Mouse (Mus musculus) urinary bladder, postnatal 36 days (tissue): ENCODE results near the gene Pop7.

Experiments
- DNase-seq, 2 experiments: peaks; one replicate each; pipeline ENCODE4 v3.0.0; 2022; ENCODE audit warnings: low spot score in 2 of 2, mixed read lengths in 1 of 2

Pop7 gene

DNA sequence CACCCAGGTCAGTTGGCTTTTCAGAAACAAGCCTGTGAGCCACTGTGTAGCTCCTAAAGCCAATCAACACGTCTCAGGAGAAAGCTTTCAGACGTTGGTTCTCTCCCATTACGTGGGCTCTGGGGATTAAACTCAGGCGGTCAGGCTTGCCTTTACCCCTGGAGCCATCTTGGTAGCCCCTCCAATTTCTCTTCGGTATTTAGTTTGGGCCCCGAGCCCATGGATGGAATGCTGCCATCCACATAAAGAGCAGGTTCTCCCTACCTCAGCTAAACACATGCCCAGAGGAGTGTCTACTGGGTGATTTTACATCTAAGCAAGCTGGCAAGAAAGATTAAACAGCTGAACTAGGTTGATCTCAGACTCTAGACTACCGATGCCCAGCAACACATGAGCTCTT lies 2.1 kb downstream of the Pop7 start:
- DNase-seq: no peak

DNA sequence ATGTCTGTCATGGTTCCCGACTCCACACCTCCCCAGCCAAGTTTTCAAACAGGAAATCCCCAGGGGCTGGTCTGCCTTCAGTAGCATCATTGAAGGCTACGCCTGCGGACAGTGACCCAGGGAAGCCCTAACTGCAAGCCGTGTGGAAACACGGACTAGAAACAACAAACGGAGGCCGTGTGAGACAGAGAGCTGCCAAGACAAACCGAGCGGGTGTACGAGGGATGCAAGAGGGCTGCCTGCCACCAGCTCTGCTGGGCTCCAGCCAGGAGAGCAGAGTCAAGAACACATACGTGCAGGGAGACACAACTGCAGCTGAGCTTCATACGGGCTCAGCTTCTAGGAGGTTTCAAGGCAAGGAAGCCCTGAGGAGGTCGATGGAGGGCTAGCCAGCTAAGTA lies 8.5 kb downstream of the Pop7 start:
- no peak for DNase-seq

DNA sequence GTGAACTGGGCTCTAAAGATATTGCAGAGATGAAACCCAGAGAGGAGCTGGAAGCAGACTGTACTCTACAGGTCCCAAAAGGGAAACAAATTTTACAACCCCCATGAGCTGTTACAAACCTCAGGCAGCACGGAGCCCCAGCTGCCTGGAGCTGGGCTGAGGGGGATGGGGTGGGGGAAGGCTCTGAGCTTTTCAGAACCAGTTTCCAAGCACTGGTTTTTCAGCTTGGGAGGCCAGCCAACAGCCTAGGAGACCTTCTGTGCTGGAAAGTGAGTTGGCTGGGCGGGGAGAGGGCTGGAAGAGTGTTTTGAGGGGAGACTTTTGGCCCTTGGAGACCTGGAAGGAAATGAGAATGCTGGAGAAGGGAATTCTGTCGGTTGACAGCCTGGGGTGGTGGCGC lies 10.8 kb downstream of the Pop7 start:
- no peak for DNase-seq

DNA sequence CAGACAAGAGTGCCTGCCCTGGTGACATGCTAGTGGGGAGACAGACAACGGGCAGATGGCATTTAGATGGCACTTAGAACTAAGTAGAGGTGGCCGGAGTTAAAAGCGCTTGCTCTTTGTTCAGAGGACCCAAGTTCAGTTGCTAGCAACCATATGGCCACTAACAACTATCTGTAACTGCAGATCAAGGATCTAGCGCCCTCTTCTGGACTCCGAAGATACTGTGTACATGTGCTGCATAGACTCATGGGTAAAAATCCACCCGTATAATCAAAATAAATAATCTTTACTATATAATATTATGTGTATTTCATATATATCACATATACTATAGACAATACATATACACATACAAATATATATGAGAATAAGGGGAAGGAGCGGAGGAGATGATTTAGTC lies 14.7 kb downstream of the Pop7 start:
- no peak for DNase-seq

DNA sequence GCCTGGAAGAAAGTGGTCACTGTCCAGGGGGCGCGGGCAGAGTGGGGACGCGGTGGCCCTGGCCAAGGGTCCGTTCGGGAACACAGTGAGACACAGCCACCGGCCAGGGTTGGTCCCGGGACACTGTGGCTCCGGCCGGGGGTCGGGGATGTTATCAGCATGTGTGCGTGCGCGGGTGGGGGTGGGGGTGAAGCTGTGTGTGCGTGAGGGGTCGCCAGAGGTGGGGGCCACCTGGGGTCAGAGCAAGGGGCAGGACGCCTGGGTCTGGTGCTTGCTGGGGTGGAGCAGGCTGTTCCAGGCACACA lies 16.5 kb downstream of the Pop7 start:
- no peak for DNase-seq

DNA sequence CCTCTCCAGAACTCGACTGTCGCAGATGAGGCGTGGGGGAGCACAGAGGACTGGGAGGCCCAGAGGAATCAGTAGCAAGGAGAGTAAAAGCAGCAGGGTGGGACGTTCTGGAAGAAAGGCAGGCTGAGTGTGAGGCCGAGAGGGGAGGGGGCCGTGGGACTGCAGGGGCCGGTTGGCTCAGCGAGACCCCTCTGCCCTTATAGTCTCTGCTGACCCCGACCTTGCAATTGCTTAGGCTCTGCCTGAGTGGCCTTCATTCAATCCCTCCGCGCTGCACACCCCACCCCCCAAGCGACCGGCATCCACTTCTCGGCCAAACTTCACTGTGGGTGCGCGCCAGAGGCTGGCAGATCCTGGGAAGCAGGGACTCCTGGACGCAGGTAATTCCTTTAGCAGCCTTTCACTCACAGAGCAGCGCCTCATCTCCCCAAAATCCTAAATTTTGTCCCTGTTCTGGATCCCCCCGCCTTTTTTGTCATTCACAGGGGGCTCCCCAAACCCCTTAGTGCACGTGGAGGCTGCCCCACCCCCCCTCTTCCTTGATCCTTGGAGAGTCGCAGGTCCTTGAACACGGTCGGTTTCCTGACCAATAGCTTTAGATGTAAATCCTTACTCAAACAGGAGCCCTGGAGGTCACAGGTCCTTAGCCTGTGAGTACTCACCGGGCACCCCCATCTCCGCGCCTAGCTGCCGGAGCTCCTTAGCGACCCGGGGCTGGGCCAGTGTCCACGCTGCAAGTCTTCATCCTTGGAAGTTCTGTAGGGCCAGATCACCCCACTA lies 17.1 kb downstream of the Pop7 start:
- no peak for DNase-seq

DNA sequence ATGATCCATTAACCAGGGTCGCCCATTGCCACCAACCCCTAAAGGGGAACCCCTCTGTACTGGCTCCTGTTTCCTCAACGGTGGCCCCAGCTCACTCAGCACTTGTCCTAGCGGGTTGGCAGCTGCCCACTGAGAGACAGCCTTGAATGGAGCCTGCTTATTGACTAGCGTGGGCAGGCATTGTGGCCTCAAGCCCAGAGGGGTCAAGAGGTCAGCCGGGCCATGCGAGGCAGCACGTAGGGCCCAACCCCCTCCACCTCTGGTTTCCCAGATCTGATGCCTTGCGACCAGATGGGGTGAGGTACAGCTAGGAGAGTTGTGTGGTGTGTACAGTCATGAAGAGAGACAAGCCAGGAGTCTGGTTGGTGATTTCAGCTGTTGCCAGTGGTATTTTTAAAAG lies 20.4 kb downstream of the Pop7 start:
- DNase-seq: no peak

DNA sequence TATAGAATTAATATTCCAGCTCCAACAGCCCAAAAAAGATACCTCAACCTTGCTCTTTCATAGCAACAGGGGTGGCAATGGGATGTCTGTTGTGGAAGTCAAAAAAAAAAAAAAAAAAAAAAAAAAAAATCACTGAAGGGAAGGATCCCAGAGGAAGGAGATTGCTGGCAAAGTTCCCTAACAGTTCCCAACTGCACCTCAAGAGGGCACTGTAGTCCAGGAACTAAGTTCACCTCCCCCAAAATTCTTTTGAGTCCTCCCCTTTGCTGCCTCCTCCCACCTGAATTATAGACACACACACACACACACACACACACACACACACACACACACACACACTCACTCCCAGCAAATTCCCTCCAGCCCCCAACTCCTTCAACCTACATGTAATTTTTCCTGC lies 21.2 kb downstream of the Pop7 start:
- peak; percentile 60 to 76 for DNase-seq

DNA sequence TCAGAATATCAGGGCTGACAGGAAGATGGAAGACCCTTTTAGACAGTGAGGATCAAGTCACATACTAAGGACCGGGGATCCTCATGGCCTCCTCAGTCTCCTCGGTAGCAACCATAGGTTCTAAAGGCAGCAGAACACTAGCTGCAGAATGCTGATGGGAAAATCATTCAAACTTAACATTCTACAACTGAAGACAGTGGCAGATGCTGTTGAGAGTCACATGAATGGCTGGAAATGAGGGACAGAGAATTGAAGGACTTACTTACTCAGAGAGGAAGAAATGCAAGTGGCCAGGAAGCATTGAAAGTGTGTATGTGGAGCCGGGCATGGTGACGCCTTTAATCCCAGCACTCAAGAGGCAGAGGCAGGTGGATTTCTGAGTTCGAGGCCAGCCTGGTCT lies 25.4 kb downstream of the Pop7 start, which contains the start of gene Zan:
Zan (minus strand) TSS at position 101 of the 400 bp plus-strand sequence.
- DNase-seq: no peak

DNA sequence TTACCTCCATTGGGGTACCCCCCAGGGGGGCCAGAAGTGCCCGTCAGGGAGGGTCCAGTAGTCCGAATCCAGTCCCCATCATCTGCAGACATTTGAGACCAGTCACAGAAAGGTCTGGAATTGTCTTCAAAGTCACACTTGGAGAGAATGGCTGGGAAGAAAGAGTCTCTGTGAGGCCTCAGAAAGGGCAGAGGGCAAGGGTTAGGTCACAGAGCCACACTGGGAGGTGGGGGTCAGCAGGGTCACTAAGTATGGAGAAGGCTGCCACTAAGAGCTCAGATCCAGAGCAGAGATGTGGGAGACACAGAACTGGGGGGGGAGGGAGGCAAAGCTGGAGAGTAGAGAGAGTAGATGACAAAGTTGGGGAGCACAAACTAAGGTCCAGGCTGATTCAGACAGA lies 28.0 kb downstream of the Pop7 start:
- no peak for DNase-seq

DNA sequence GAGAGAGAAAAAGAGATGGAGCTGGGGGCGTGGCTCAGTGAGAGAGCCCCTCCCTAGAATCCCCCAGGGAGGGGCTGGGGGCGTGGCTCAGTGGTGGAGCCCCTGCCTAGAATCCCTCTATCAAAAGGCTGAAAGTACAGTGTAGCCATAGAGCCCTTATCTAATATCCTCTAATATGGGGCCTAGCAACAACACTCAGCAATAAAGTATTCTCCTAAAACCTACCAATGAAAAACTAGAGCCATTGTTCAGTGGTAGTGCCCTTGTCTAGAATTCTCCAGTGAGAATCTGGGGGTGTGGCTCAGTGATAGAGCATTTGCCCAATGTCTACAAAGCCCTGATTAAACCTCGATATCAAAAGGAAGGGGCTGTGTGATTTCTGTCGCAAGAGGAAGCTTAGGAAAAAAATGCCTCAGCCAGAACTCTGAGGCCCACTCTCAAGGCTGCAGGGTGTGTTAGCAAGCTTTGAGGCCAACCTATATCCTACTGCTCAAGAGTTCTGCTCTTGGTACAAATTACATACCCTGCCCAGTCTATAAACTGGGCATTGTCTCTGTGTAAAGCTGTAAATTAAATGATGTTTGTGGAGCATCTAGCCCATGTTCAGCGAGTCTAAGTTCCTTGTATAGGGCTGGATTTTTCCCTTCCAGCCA lies 29.9 kb downstream of the Pop7 start:
- no peak for DNase-seq

DNA sequence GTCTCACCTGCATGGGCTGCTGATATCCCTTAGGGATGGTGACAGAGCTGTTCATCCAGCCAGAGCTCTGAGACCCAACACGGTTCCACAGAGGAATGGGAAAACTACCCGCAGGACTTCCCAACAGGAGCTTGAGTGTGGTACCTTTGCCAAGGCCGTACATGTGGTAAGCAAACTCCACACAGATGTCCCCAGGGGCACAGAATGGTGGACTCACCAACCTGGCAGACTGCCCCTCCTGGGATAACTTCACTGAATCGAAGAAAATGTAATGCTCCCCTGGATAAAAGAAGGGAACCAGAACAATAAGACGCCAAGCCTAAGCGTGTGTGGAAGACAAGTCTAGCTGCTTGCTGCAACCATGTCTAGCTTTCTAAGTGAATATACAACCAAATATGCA lies 35.4 kb downstream of the Pop7 start:
- no peak for DNase-seq

DNA sequence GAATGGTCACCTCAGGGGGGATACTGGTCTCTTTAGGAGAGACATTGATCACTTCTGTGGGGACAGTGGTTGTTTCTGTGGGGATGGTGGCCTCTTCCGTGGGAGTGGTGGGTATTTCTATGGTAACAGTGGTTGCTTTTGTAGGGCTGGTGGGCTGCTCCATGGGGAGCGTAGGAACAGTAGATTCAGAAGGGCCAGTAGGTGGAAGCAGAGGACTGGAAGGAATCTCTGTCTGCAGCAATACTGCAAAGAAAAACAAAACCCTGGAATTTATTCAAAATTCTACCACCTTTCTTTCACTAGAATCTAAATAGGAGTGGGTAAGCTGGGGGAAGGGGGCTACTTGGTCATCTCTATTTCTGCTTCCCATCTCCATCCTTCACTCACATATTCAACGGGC lies 37.3 kb downstream of the Pop7 start:
- no peak for DNase-seq

DNA sequence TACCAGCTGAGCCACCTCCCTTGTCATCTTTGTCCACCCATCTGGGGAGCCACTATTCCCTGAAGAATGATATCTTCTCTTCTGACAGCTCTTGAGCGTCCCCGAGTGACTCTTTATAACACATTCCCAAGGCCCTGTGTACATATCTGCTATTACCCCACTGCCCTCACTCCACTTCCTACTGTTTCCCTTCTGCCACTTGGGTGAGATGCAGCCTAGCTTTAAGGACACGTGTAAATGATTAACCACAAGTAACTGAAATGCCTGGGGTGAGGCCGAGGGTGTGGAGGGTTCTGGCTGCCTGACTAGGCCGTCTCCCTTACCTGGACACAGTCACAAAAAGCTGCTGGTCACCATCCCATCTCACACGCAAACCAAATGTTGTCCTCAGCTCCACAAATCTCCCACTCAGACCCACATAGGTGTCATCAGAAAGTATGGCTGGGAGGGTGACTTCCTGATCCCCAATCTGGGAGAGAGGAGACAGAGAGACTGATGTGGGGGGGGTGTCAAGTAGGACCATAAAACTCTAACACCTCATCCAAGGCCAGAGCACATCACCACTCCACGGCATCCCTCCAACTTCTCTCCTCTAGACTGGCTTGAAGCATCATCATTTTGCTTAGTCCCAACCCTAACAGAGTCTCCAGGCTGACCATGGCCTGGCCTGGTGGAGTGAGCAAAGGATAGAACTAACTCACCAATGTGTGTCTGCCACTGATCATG lies 46.3 kb downstream of the Pop7 start:
- DNase-seq: peak; percentile 4 to 12

DNA sequence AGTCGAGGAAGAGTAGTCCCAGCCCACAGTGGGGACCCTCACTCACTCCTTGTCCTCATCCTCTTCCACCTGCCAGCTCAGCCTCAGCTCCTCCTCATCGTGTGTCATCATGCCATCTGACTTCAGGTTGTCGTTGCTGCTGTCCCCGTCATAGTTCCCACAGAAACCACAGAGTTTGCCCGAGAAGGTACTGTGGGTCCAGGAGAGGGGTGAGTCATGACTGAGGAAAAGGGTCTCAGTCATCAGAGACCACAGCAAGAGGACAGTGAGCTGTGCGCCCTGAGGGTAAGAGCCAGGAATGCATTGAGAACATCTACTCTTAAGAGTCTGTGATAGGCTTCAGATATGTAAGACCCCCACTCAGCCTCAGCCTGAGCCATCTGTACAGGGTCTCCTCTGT lies 47.1 kb downstream of the Pop7 start:
- DNase-seq: no peak
